8 mouse cellular contexts compared by ENCODE assay signal in genomic region chr6:38635941-38636851, GRCm38 (mm10). TPM values are rescaled to one million over a fixed set of nuclear protein-coding genes. Genes with fewer than 3 reads are reported as not detected.
DNase-seq lines count a peak whose midpoint lies in the region; ATAC-seq and TF ChIP-seq lines count a peak whose summit lies in the region.

No protein-coding gene starts in this region.

- H3K4me2 ChIP-seq in forebrain, postnatal 0 days (ENCODE audit: low read depth): peak overlapping the region; percentile 98
- H3K4me2 ChIP-seq in liver, embryonic 13.5 days: peak overlapping the region; percentile 81
- peak overlapping the region; percentile 99 for H3K4me2 ChIP-seq in neural tube, embryonic 13.5 days

- H3K27me3 ChIP-seq in forebrain, postnatal 0 days (ENCODE audit: insufficient read depth, low read length): peaks cover 24% of the 10 kb centered on the region
- H3K27me3 ChIP-seq in liver, embryonic 13.5 days: peaks cover 84% of the 10 kb centered on the region
- peaks cover 84% of the 10 kb centered on the region for H3K27me3 ChIP-seq in neural tube, embryonic 13.5 days

- H3K4me1 ChIP-seq in forebrain, postnatal 0 days (ENCODE audit: insufficient read depth): peaks cover 4% of the 10 kb centered on the region
- peaks cover 21% of the 10 kb centered on the region for H3K4me1 ChIP-seq in liver, embryonic 13.5 days (replicated peaks)
- H3K4me1 ChIP-seq in neural tube, embryonic 13.5 days (replicated peaks): peaks cover 22% of the 10 kb centered on the region

- peak; percentile 68 for ATAC-seq in forebrain, postnatal 0 days
- peak; percentile 59 for ATAC-seq in liver, embryonic 13.5 days (ENCODE audit: low read depth)
- peak; percentile 81 for ATAC-seq in neural tube, embryonic 13.5 days (ENCODE audit: low read depth)
- ATAC-seq in activated CD4-positive, CD25-positive, alpha-beta regulatory T cell, adult 4 months: no peak

- peak overlapping the region; percentile 47 for H3K9ac ChIP-seq in forebrain, postnatal 0 days
- peak overlapping the region; percentile 50 for H3K9ac ChIP-seq in liver, embryonic 13.5 days
- H3K9ac ChIP-seq in neural tube, embryonic 13.5 days: peak overlapping the region; percentile 64

- DNase-seq in layer of hippocampus, adult 2 months (ENCODE audit: low spot score in 2 of 2): no peak
- no peak for DNase-seq in layer of hippocampus, postnatal 14 days (ENCODE audit: low spot score in 2 of 2)
- peak; percentile 58 for DNase-seq in adrenal gland, postnatal 25 days
- peak; percentile 59 for DNase-seq in forebrain, postnatal 0 days
- peak; percentile 63 for DNase-seq in induced T-regulatory cell, adult 2 months (ENCODE audit: low read depth)
- DNase-seq in liver, embryonic 13.5 days: no peak

- 2% methylated on average over 72 of the region's 72 CpGs for WGBS in forebrain, postnatal 0 days
- 3% methylated on average over 56 of the region's 72 CpGs for WGBS in liver, embryonic 13.5 days (ENCODE audit: insufficient replicate concordance)
- under 1% methylated on average over 63 of the region's 72 CpGs for WGBS in neural tube, embryonic 13.5 days

- no peaks in the 10 kb centered on the region for H3K36me3 ChIP-seq in forebrain, postnatal 0 days (ENCODE audit: insufficient read depth)
- no peaks in the 10 kb centered on the region for H3K36me3 ChIP-seq in liver, embryonic 13.5 days
- no peaks in the 10 kb centered on the region for H3K36me3 ChIP-seq in neural tube, embryonic 13.5 days

- H3K27ac ChIP-seq in layer of hippocampus, adult 2 months: no peak overlapping the region
- no peak overlapping the region for H3K27ac ChIP-seq in forebrain, postnatal 0 days (ENCODE audit: low read depth, low read length)
- H3K27ac ChIP-seq in liver, embryonic 13.5 days: no peak overlapping the region
- no peak overlapping the region for H3K27ac ChIP-seq in neural tube, embryonic 13.5 days (replicated peaks)

- TF ChIP-seq CTCF in layer of hippocampus, adult 2 months (conservative IDR thresholded peaks at IDR 0.05): no peak
- no peak for TF ChIP-seq CTCF in forebrain, postnatal 0 days (IDR thresholded peaks at IDR 0.05; ENCODE audit: low read depth)

- peak overlapping the region; percentile 61 for H3K4me3 ChIP-seq in layer of hippocampus, adult 2 months
- H3K4me3 ChIP-seq in forebrain, postnatal 0 days (ENCODE audit: low read depth, low read length): peak overlapping the region; percentile 49
- peak overlapping the region; percentile 61 for H3K4me3 ChIP-seq in liver, embryonic 13.5 days (replicated peaks)
- H3K4me3 ChIP-seq in neural tube, embryonic 13.5 days: peak overlapping the region; percentile 54

- no peaks in the 10 kb centered on the region for H3K9me3 ChIP-seq in forebrain, postnatal 0 days (ENCODE audit: low read length)
- no peaks in the 10 kb centered on the region for H3K9me3 ChIP-seq in liver, embryonic 13.5 days (replicated peaks)
- no peaks in the 10 kb centered on the region for H3K9me3 ChIP-seq in neural tube, embryonic 13.5 days

RNA-seq across cellular contexts. Expression of gene Klrg2, which starts 0.8 kb away (rescaled TPM):
- total RNA-seq in layer of hippocampus, adult 2 months (2021): 1 to 10 TPM; 1.0 to 1.2 TPM
- total RNA-seq in layer of hippocampus, postnatal 14 days (2021): 1 to 10 TPM; 1.1 to 1.2 TPM
- 2.8 and 3.8 TPM in 2 replicates for total RNA-seq in adrenal gland, postnatal 25 days (2021)
- total RNA-seq in forebrain, postnatal 0 days (2014; rRNA removed): 0.23 and 0.24 TPM in 2 replicates
- 0.10 and 0.17 TPM in 2 replicates for polyA plus RNA-seq in forebrain, postnatal 0 days (2015; fragmentation: Nextera tagmentation; extraction: Ambion mirVana)
- polyA plus RNA-seq in liver, embryonic 13.5 days (2015; fragmentation: Nextera tagmentation; extraction: Ambion mirVana): 0.07 TPM in 1 of 2 replicates, not detected in the other
- polyA plus RNA-seq in neural tube, embryonic 13.5 days (2015; fragmentation: Nextera tagmentation; extraction: Ambion mirVana): 0.08 and 0.24 TPM in 2 replicates
- polyA plus RNA-seq in activated CD4-positive, CD25-positive, alpha-beta regulatory T cell, adult 4 months (2017; shearing (Covaris generic)): not detected

RNA-seq across cellular contexts. Expression of gene Clec2l, which starts 26.7 kb away (rescaled TPM):
- total RNA-seq in layer of hippocampus, adult 2 months (2021): 10 to 100 TPM; 52.1 to 59.8 TPM
- total RNA-seq in layer of hippocampus, postnatal 14 days (2021): 100 to 1,000 TPM; 112 to 115 TPM
- total RNA-seq in adrenal gland, postnatal 25 days (2021): 3.7 and 4.9 TPM in 2 replicates
- total RNA-seq in forebrain, postnatal 0 days (2014; rRNA removed): 92.8 and 94.3 TPM in 2 replicates
- 49.8 and 52.0 TPM in 2 replicates for polyA plus RNA-seq in forebrain, postnatal 0 days (2015; fragmentation: Nextera tagmentation; extraction: Ambion mirVana)
- 0.09 TPM in 1 of 2 replicates, not detected in the other for polyA plus RNA-seq in liver, embryonic 13.5 days (2015; fragmentation: Nextera tagmentation; extraction: Ambion mirVana)
- polyA plus RNA-seq in neural tube, embryonic 13.5 days (2015; fragmentation: Nextera tagmentation; extraction: Ambion mirVana): 9.0 and 12.7 TPM in 2 replicates
- not detected for polyA plus RNA-seq in activated CD4-positive, CD25-positive, alpha-beta regulatory T cell, adult 4 months (2017; shearing (Covaris generic))

Comparison
In these comparisons a context has a peak if more than half of its experiments do, and no peak if none do; other contexts are left out.
1. DNase-seq: peak in adrenal gland, postnatal 25 days (single experiment), forebrain, postnatal 0 days (single experiment) and induced T-regulatory cell, adult 2 months (single experiment); none in layer of hippocampus, adult 2 months (0 of 2), layer of hippocampus, postnatal 14 days (0 of 2) and liver, embryonic 13.5 days (single experiment).
2. Peak in every context shown above with its lines, with median percentiles within 50 percentile points of each other: H3K4me3 ChIP-seq, H3K4me2 ChIP-seq and H3K9ac ChIP-seq.